ENCODE assay signal across 12 mouse cellular contexts in genomic region chr2:173415429-173415828, GRCm38 (mm10).
"Had no signal": no experiment of that assay in that cellular context is flagged by ENCODE, and none has a peak within 500 bp of the region (broad histone marks: within the 10 kb centered on the region; RNA-seq: fewer than 3 reads in every experiment).

No protein-coding gene starts in this region.

- DNase-seq: liver, postnatal 0 days; lung, adult 2 months; lung, postnatal 14 days; lung, postnatal 36 days; midbrain, embryonic 14.5 days; right cerebral cortex, adult 18-20 months; right cerebral cortex, postnatal 25 days; right cerebral cortex, postnatal 4 days; spleen, adult 18-20 months; thymus, adult 18-20 months had no signal

- ATAC-seq: liver, postnatal 0 days; lung, postnatal 0 days; midbrain, embryonic 16.5 days had no signal
